Mouse (Mus musculus) intestine, postnatal 0 days (tissue): ENCODE data around the gene Tpk1. TPM values are rescaled to one million over a fixed set of nuclear protein-coding genes. Genes with fewer than 3 reads are reported as not detected.

ENCODE experiments used
- ATAC-seq: fragments of 200-750 bp; cut with Nextera tagmentation; 2 replicates; pipeline ENCODE4 v1.8.0; 2017; ENCODE audit warnings: mild to moderate bottlenecking, moderate TSS enrichment, moderate library complexity
- H3K27ac ChIP-seq: fragments of 300-500 bp; sonication (generic); 2 replicates; pipeline ENCODE4 v1.5.1; 2014; ENCODE audit warnings: mild to moderate bottlenecking, low read depth, low read length, moderate library complexity
- H3K27me3 ChIP-seq: fragments of 300-500 bp; sonication (generic); replicated peaks from 2 replicates; pipeline ENCODE4 v1.6.1; 2014; ENCODE audit warnings: low read length, mixed read lengths; ENCODE audit not compliant: control insufficient read depth, insufficient read depth
- H3K36me3 ChIP-seq: fragments of 300-500 bp; sonication (generic); 2 replicates; pipeline ENCODE4 v1.6.1; 2014; ENCODE audit warnings: mild to moderate bottlenecking, moderate library complexity; ENCODE audit not compliant: control insufficient read depth, insufficient read depth
- H3K4me1 ChIP-seq: fragments of 300-500 bp; sonication (generic); replicated peaks from 2 replicates; pipeline ENCODE4 v1.6.1; 2014; ENCODE audit warnings: antibody characterized with exemption, low read length, mixed read lengths; ENCODE audit not compliant: control insufficient read depth, insufficient read depth
- H3K4me2 ChIP-seq: fragments of 300-500 bp; sonication (generic); replicated peaks from 2 replicates; pipeline ENCODE4 v1.6.1; 2014; ENCODE audit warnings: low read depth, mild to moderate bottlenecking, moderate library complexity
- H3K4me3 ChIP-seq: fragments of 300-500 bp; sonication (generic); 2 replicates; pipeline ENCODE4 v1.5.1; 2014; ENCODE audit warnings: low read depth, low read length
- H3K9ac ChIP-seq: fragments of 300-500 bp; sonication (generic); 2 replicates; pipeline ENCODE4 v1.6.1; 2014; ENCODE audit warnings: mild to moderate bottlenecking, low read depth, low read length
- H3K9me3 ChIP-seq: fragments of 300-500 bp; sonication (generic); 2 replicates; pipeline ENCODE4 v1.6.1; 2016; ENCODE audit warnings: mixed run types; ENCODE audit not compliant: control insufficient read depth
- CTCF ChIP-seq: sonication (generic); IDR thresholded peaks from 2 replicates; pipeline ENCODE4 v1.5.1; 2016; ENCODE audit warnings: low read depth, mild to moderate bottlenecking, control low read depth, antibody characterized with exemption, moderate library complexity
- WGBS: fragments of 180-500 bp; shearing (Covaris S2); extraction: QIAGEN DNeasy Blood & Tissue Kit; methylation state at CpG from one replicate; pipeline ENCODE4 v1.1.7; 2014; 5-methylcytosine and 5-hydroxymethylcytosine counted together
- polyA plus RNA-seq: library from polyadenylated mRNA; unstranded; fragments of >200 nt; fragmentation: Nextera tagmentation; extraction: Ambion mirVana; gene quantifications from 2 replicates; pipeline ENCODE4 v1.2.1, GENCODE M21; 2015

Tpk1 gene
- polyA plus RNA-seq, 1 experiment from 2014 or later, result 21.9 TPM

DNA sequence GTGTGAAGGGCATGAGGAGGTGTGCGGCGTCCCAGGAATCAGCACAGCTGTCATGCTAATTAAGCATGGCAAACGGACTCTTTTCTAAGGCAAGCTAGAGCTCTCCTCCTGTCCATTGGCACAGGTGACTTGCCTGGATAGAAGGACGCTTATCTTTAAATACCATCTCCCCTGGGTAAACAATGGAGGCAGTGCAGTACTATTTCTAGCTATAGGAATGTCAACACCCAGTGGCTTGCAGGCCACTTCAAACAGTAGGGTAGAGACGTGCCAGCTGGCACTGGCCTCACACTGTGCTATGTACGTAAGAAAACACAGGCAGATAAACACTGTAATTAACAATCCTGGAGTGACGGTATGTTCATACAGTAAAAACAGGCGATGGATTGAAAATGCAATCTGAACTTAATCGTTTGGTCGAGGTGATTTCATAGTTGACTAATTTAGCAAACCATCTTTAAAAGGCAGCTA, 328.6 kb downstream of the Tpk1 start:
- Histone ChIP-seq H3K27ac (no peak overlapping the region), H3K9me3 (no peaks in the 10 kb centered on the region), H3K27me3 (no peaks in the 10 kb centered on the region), H3K4me3 (no peak overlapping the region), H3K36me3 (no peaks in the 10 kb centered on the region), H3K9ac (no peak overlapping the region), H3K4me2 (no peak overlapping the region), H3K4me1 (no peaks in the 10 kb centered on the region; the same call in 1 of the 2 replicates)
- WGBS, result 28% methylated on average over 10 of the region's 10 CpGs
- ATAC-seq, result no peak
- TF ChIP-seq CTCF, result no peak

DNA sequence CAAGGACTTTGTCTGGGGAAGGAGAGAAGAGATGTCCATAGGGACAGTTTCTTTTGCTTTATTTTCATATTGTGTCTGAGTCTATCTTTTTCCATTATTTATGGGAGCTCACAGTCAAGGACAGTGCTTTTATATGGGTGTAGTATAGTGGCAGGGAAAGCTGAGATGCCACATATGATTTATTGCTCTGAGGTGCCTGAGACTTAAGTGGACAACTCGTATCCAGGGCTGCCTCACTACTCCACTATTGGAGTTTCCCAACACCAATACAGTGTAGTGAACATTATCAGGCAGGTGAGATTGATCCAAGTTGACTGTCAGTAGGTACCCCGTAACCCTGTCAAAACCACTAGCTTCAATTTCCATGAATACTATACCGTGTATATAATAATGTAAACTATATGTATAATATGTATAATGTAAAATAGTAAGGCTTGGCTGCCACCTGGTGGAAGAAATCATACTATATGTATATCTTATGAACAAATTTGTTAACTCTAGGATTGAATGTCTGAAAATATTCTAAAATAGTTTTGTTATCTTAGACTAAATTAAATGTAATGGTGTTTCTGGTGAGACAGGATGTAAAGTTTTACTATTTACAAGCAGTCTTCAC, 330.4 kb downstream of the Tpk1 start:
- ATAC-seq, result no peak
- TF ChIP-seq CTCF, result peak; percentile 52
- WGBS, result 45% methylated on average over 3 of the region's 3 CpGs

DNA sequence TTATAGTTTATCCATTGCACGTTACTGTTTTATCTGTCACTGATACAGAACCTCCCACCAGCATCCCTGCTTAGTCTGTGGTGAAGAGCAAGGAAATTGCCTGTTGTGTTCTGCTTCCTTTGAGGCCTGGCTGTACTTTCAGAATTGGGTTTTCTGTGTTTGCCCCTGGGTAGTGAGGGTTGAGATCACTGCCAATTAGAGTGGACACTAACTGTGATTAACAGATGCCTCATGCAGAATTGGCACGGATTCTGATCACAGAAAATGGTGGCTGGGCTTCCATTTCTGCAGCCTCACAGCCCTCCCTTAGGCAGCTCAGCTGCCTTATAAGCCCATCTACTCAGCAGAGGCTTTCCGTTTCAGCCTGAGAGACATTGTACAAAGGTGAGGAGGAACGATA, 332.6 kb downstream of the Tpk1 start:
- ATAC-seq, result no peak
- Histone ChIP-seq H3K27me3 (no peaks in the 10 kb centered on the region), H3K4me3 (no peak overlapping the region), H3K9me3 (no peaks in the 10 kb centered on the region), H3K36me3 (no peaks in the 10 kb centered on the region), H3K4me1 (no peaks in the 10 kb centered on the region; the same call in 1 of the 2 replicates), H3K4me2 (no peak overlapping the region), H3K27ac (no peak overlapping the region), H3K9ac (no peak overlapping the region)
- no peak for TF ChIP-seq CTCF
- 69% methylated on average over 4 of the region's 4 CpGs for WGBS

More for the DNA sequence above, 330.4 kb downstream of the Tpk1 start:
- Histone ChIP-seq H3K27ac (no peak overlapping the region), H3K4me2 (no peak overlapping the region), H3K9ac (no peak overlapping the region), H3K36me3 (no peaks in the 10 kb centered on the region), H3K4me1 (no peaks in the 10 kb centered on the region; the same call in 1 of the 2 replicates), H3K9me3 (no peaks in the 10 kb centered on the region), H3K4me3 (no peak overlapping the region), H3K27me3 (no peaks in the 10 kb centered on the region)

DNA sequence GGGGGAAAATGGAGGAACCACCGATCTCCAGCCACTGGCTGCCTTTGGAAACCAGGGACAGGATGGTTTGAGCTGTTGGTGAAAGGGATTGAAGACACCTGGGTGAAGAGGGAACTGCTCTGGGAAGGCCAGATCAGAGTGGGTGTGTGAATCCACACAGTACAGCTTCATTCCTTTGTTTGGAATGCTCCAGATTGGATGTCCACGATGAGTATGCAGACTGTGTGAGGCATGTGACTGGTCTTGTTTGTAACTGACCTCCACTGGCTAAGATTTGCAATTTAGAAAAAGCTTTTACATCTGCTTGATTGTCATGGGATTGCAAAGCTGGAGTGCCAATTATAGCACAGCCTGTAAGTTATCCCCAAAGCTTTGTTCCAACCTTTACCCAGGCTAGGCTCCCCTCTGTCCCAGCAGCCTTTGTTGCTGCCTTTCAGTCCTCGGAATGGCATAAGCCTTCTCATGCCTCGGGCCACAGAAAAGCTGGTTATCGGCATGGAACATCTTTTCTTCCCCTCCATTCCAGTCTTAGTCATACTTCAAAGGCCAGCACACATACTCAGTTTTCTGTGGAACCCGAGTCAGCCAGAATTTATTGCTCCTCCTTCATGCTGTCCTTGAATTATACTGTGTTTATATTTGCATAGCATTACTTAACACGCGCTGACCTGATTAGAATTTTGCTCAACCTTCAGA, 353.0 kb downstream of the Tpk1 start:
- Histone ChIP-seq H3K9me3 (no peaks in the 10 kb centered on the region), H3K4me1 (no peaks in the 10 kb centered on the region), H3K4me3 (no peak overlapping the region), H3K27me3 (no peaks in the 10 kb centered on the region), H3K4me2 (no peak overlapping the region), H3K27ac (no peak overlapping the region), H3K9ac (no peak overlapping the region), H3K36me3 (no peaks in the 10 kb centered on the region)
- TF ChIP-seq CTCF, result no peak
- WGBS, result 47% methylated on average over 8 of the region's 8 CpGs
- no peak for ATAC-seq

DNA sequence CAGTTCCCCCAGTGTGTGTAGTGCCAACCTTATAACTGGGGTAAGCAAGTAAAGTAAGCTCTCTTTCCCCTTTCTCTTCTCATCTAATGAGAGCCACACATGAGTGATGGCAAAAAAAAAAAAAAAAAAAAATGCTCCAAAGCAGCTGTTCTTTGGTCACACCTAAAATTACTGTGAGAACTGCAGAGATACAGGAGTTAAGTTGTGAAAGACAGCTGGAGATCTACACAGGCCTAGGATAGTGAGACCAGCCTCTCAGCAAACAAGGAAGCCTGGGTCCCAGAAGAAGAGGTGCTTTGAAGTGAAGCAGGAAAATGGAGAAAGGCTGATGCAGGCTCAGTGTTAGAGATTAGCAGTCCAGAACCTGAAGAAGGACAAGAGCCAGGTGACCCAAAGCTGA, 353.5 kb downstream of the Tpk1 start:
- Histone ChIP-seq H3K9me3 (no peaks in the 10 kb centered on the region), H3K9ac (no peak overlapping the region), H3K4me1 (no peaks in the 10 kb centered on the region), H3K27me3 (no peaks in the 10 kb centered on the region), H3K4me3 (no peak overlapping the region), H3K4me2 (no peak overlapping the region), H3K36me3 (no peaks in the 10 kb centered on the region), H3K27ac (no peak overlapping the region)
- no peak for TF ChIP-seq CTCF
- no peak for ATAC-seq

DNA sequence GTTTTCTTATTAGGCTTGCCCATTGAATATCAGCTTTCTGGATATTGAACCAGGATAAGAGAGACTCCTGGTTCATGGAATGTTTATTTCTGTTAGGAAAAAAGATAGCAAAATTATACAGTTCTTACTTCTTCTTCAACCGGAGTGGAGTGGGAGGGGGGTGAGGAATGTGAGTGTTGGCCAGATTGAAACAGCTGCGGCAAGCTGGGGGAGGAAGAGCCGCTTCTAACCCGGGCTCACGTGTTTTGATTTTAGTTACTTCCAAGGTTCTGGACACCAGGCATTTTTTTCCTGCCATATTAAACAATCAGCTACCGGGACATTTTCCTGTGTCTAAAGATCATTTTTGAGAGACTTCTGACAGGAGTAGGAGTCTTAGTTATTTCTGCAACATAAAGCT, 356.0 kb downstream of the Tpk1 start:
- no peak for TF ChIP-seq CTCF
- H3K4me1 ChIP-seq, result no peaks in the 10 kb centered on the region
- ATAC-seq, result no peak
- no peaks in the 10 kb centered on the region for H3K27me3 ChIP-seq
- no peak overlapping the region for H3K27ac ChIP-seq
- no peaks in the 10 kb centered on the region for H3K36me3 ChIP-seq
- no peaks in the 10 kb centered on the region for H3K9me3 ChIP-seq
- WGBS, result 59% methylated on average over 6 of the region's 6 CpGs
- H3K4me2 ChIP-seq, result no peak overlapping the region
- H3K4me3 ChIP-seq, result no peak overlapping the region
- no peak overlapping the region for H3K9ac ChIP-seq
